Mouse (Mus musculus) lung, adult 2 months (tissue): Measurements from ENCODE around the gene Ahsg. TPM values are rescaled to one million over a fixed set of nuclear protein-coding genes. Genes with fewer than 3 reads are reported as not detected.

ENCODE experiments used
- DNase-seq: peaks from one replicate; pipeline ENCODE4 v3.0.0; 2022
- H3K4me1 ChIP-seq: fragments of 200-500 bp; 2 replicates; pipeline ENCODE4 v1.6.1; 2011; ENCODE audit warnings: low read length; ENCODE audit not compliant: control insufficient read depth, insufficient read depth
- H3K4me3 ChIP-seq: fragments of 200-500 bp; replicated peaks from 2 replicates; pipeline ENCODE3; 2011; ENCODE audit warnings: low read depth, mild to moderate bottlenecking, control low read depth, low read length; ENCODE audit errors: extremely low read depth
- CTCF ChIP-seq: fragments of 200-500 bp; IDR thresholded peaks from 2 replicates; pipeline ENCODE4 v1.5.1; 2011; ENCODE audit warnings: mild to moderate bottlenecking, low read length, control low read depth; ENCODE audit not compliant: insufficient read depth
- POLR2A ChIP-seq: fragments of 200-500 bp; IDR thresholded peaks from 2 replicates; pipeline ENCODE4 v1.6.1; 2011; ENCODE audit warnings: low read depth, mild to moderate bottlenecking, control low read depth, low read length, borderline replicate concordance; ENCODE audit errors: extremely low read depth
- WGBS: fragments of 180-500 bp; shearing (Covaris S2); methylation state at CpG from one replicate; pipeline ENCODE4 v1.1.7; 2018; 5-methylcytosine and 5-hydroxymethylcytosine counted together
- polyA plus RNA-seq: library from polyadenylated mRNA; depleted of rRNA; stranded (reverse); fragments of >200 nt; gene quantifications from 2 replicates; pipeline ENCODE4 v1.2.3, GENCODE M21; 2012

The Ahsg gene
- polyA plus RNA-seq, 1 experiment = 5.8 TPM

- DNase-seq = no peak
- no peaks in the 10 kb centered on the region for H3K4me1 ChIP-seq
- no peak overlapping the region for H3K4me3 ChIP-seq
- WGBS = 65% methylated on average over 3 of the region's 3 CpGs
- TF ChIP-seq CTCF (no peak), POLR2A (no peak)
These were observed 4.4 kb upstream of the Ahsg start for GRCm38 (mm10) chr16:22886726-22887125.

GRCm38 (mm10) chr16:22888835-22889234, 2.2 kb upstream of the Ahsg start:
- DNase-seq = no peak
- WGBS = 68% methylated on average over 4 of the region's 4 CpGs
- Histone ChIP-seq H3K4me1 (no peaks in the 10 kb centered on the region), H3K4me3 (no peak overlapping the region)
- TF ChIP-seq POLR2A (no peak), CTCF (no peak)

GRCm38 (mm10) chr16:22889716-22890115, 1.4 kb upstream of the Ahsg start:
- H3K4me3 ChIP-seq = no peak overlapping the region
- TF ChIP-seq CTCF (no peak), POLR2A (no peak)
- 76% methylated on average over 8 of the region's 8 CpGs for WGBS
- DNase-seq = no peak
- H3K4me1 ChIP-seq = no peaks in the 10 kb centered on the region

GRCm38 (mm10) chr16:22891733-22892154, 667 bp downstream of the Ahsg start:
- Histone ChIP-seq H3K4me3 (no peak overlapping the region), H3K4me1 (no peaks in the 10 kb centered on the region)
- 77% methylated on average over 8 of the region's 8 CpGs for WGBS
- DNase-seq = no peak
- TF ChIP-seq POLR2A = no peak
- no peak for TF ChIP-seq CTCF

GRCm38 (mm10) chr16:22894095-22894494, 3.0 kb downstream of the Ahsg start:
- WGBS = 70% methylated on average over 8 of the region's 8 CpGs
- H3K4me3 ChIP-seq = no peak overlapping the region
- no peaks in the 10 kb centered on the region for H3K4me1 ChIP-seq
- TF ChIP-seq POLR2A (no peak), CTCF (no peak)
- no peak for DNase-seq

GRCm38 (mm10) chr16:22896618-22897017, 5.5 kb downstream of the Ahsg start:
- Histone ChIP-seq H3K4me3 (no peak overlapping the region), H3K4me1 (no peaks in the 10 kb centered on the region)
- no peak for DNase-seq
- 55% methylated on average over 2 of the region's 2 CpGs for WGBS
- TF ChIP-seq POLR2A (no peak), CTCF (no peak)

GRCm38 (mm10) chr16:22899346-22899745, 8.3 kb downstream of the Ahsg start:
- 35% methylated on average over 5 of the region's 5 CpGs for WGBS
- DNase-seq = no peak
- Histone ChIP-seq H3K4me1 (no peaks in the 10 kb centered on the region), H3K4me3 (no peak overlapping the region)
- TF ChIP-seq POLR2A (no peak), CTCF (no peak)

- 70% methylated on average over 10 of the region's 10 CpGs for WGBS
- Histone ChIP-seq H3K4me3 (no peak overlapping the region), H3K4me1 (no peaks in the 10 kb centered on the region)
- DNase-seq = no peak
- TF ChIP-seq POLR2A = no peak
- TF ChIP-seq CTCF = no peak
These were observed 8.9 kb downstream of the Ahsg start for GRCm38 (mm10) chr16:22899866-22900570.

- WGBS = 51% methylated on average over 3 of the region's 3 CpGs
- DNase-seq = no peak
- H3K4me3 ChIP-seq = no peak overlapping the region
- H3K4me1 ChIP-seq = no peaks in the 10 kb centered on the region
- TF ChIP-seq POLR2A (no peak), CTCF (no peak)
These were observed 10.2 kb downstream of the Ahsg start for GRCm38 (mm10) chr16:22901326-22901725.

- no peak for DNase-seq
- Histone ChIP-seq H3K4me3 (no peak overlapping the region), H3K4me1 (no peaks in the 10 kb centered on the region)
- TF ChIP-seq POLR2A = no peak
- no peak for TF ChIP-seq CTCF
- WGBS = 80% methylated on average over 6 of the region's 6 CpGs
These were observed 18.2 kb downstream of the Ahsg start for GRCm38 (mm10) chr16:22909290-22909689.

GRCm38 (mm10) chr16:22911986-22912385, 20.9 kb downstream of the Ahsg start:
- no peak for DNase-seq
- no peaks in the 10 kb centered on the region for H3K4me1 ChIP-seq
- H3K4me3 ChIP-seq = no peak overlapping the region
- 77% methylated on average over 3 of the region's 3 CpGs for WGBS
- TF ChIP-seq CTCF = no peak
- no peak for TF ChIP-seq POLR2A
